ENCODE assay signal across 14 mouse cellular contexts in the genomic region with DNA sequence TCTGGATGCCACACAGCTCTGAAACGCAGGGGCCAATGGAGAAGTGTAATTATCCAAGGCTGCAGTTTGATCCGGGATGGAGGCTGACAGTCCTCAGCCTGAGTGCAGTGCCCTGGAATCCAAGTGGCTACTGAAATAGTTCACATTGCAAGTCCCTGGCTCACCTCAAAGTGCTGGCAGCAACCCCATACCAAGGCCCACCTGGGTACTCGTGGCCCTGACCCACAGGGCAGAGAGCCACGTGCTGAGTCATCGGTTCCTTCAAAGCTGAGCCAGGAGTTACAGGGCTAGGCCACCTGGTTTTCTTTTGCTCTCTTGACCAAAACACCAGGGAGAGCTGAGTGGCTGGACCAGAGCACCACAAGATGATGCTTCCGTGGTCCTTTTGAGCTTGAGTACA.
DNase-seq lines count a peak whose midpoint lies in the region; ATAC-seq and TF ChIP-seq lines count a peak whose summit lies in the region.
"Had no signal": no experiment of that assay in that cellular context is flagged by ENCODE, and none has a peak within 500 bp of the region (broad histone marks: within the 10 kb centered on the region; RNA-seq: fewer than 3 reads in every experiment).

No protein-coding gene starts in this region.

- H3K4me2 ChIP-seq in forebrain, embryonic 16.5 days (ENCODE audit: low read length): no peak overlapping the region
- H3K4me2 ChIP-seq: heart, embryonic 13.5 days; hindbrain, embryonic 14.5 days; liver, embryonic 11.5 days had no signal

- peaks cover 7% of the 10 kb centered on the region; the same call in 1 of the 2 replicates for H3K4me1 ChIP-seq in heart, embryonic 10.5 days
- H3K4me1 ChIP-seq in testis, adult 2 months (ENCODE audit: control insufficient read depth, insufficient read depth, low read length): no peaks in the 10 kb centered on the region; the same call in 1 of the 2 replicates
- H3K4me1 ChIP-seq in limb, embryonic 10.5 days: peaks cover 6% of the 10 kb centered on the region; the same call in 1 of the 2 replicates
- H3K4me1 ChIP-seq in forebrain, embryonic 16.5 days (replicated peaks; ENCODE audit: control insufficient read depth, insufficient read depth, low read length): no peaks in the 10 kb centered on the region; the same call in 1 of the 2 replicates

- ATAC-seq in forebrain, embryonic 16.5 days: no peak

- peak; percentile 28 for DNase-seq in heart, postnatal 4 days
- DNase-seq in heart, embryonic 10.5 days (ENCODE audit: low spot score): no peak
- DNase-seq in testis, postnatal 14 days (ENCODE audit: low spot score): no peak
- DNase-seq in adrenal gland, postnatal 14 days: peak; percentile 72
- DNase-seq in limb, embryonic 10.5 days (ENCODE audit: low spot score): no peak
- DNase-seq: right cerebral cortex, adult 18-20 months; thymus, adult 18-20 months had no signal

- H3K27me3 ChIP-seq in heart, embryonic 10.5 days (ENCODE audit: insufficient read depth, poor library complexity, severe bottlenecking): 0 out of 2 replicates have a peak, but pooled peaks cover 4% of the 10 kb centered on the region
- H3K27me3 ChIP-seq in testis, adult 2 months (ENCODE audit: control insufficient read depth, insufficient read depth, low read length): no peaks in the 10 kb centered on the region
- H3K27me3 ChIP-seq in limb, embryonic 10.5 days (ENCODE audit: low read depth, poor library complexity, severe bottlenecking): no peaks in the 10 kb centered on the region
- H3K27me3 ChIP-seq in forebrain, embryonic 16.5 days (replicated peaks; ENCODE audit: control insufficient read depth, insufficient read depth, low read length): no peaks in the 10 kb centered on the region
- H3K27me3 ChIP-seq: heart, embryonic 13.5 days had no signal

- no peak for TF ChIP-seq POLR2A in testis, adult 2 months (IDR thresholded peaks at IDR 0.05; ENCODE audit: control insufficient read depth, low read depth, low read length)

- no peaks in the 10 kb centered on the region for H3K9me3 ChIP-seq in heart, embryonic 10.5 days
- H3K9me3 ChIP-seq in limb, embryonic 10.5 days (replicated peaks): no peaks in the 10 kb centered on the region
- H3K9me3 ChIP-seq in forebrain, embryonic 16.5 days (ENCODE audit: control insufficient read depth, low read length): no peaks in the 10 kb centered on the region
- H3K9me3 ChIP-seq: forebrain, embryonic 10.5 days; heart, embryonic 13.5 days had no signal

- H3K4me3 ChIP-seq in heart, embryonic 10.5 days: no peak overlapping the region
- peak overlapping the region; percentile 9; the same call in 1 of the 2 replicates for H3K4me3 ChIP-seq in testis, adult 2 months (ENCODE audit: control insufficient read depth, low read depth, low read length)
- no peak overlapping the region for H3K4me3 ChIP-seq in limb, embryonic 10.5 days
- H3K4me3 ChIP-seq in forebrain, embryonic 16.5 days (replicated peaks; ENCODE audit: low read length): no peak overlapping the region
- H3K4me3 ChIP-seq: forebrain, embryonic 10.5 days; heart, embryonic 13.5 days had no signal

- H3K27ac ChIP-seq in heart, embryonic 10.5 days: no peak overlapping the region
- no peak overlapping the region for H3K27ac ChIP-seq in testis, adult 2 months (ENCODE audit: control insufficient read depth, insufficient read depth, low read depth, low read length)
- H3K27ac ChIP-seq in limb, embryonic 10.5 days: no peak overlapping the region
- H3K27ac ChIP-seq in forebrain, embryonic 16.5 days (ENCODE audit: low read length): no peak overlapping the region
- H3K27ac ChIP-seq: forebrain, embryonic 10.5 days; heart, embryonic 13.5 days; hindbrain, embryonic 14.5 days; kidney, postnatal 0 days had no signal

- no peak for TF ChIP-seq CTCF in testis, adult 2 months (IDR thresholded peaks at IDR 0.05; ENCODE audit: control insufficient read depth, insufficient read depth, insufficient replicate concordance, low read depth, low read length)

- no peaks in the 10 kb centered on the region for H3K36me3 ChIP-seq in heart, embryonic 10.5 days
- no peaks in the 10 kb centered on the region for H3K36me3 ChIP-seq in testis, adult 2 months (ENCODE audit: control insufficient read depth, insufficient read depth, low read length)
- no peaks in the 10 kb centered on the region for H3K36me3 ChIP-seq in limb, embryonic 10.5 days
- no peaks in the 10 kb centered on the region for H3K36me3 ChIP-seq in forebrain, embryonic 16.5 days (ENCODE audit: control insufficient read depth, insufficient read depth)
- H3K36me3 ChIP-seq: forebrain, embryonic 10.5 days; heart, embryonic 13.5 days had no signal

- no peak overlapping the region for H3K9ac ChIP-seq in forebrain, embryonic 16.5 days (replicated peaks; ENCODE audit: low read depth, low read length)
- H3K9ac ChIP-seq: heart, embryonic 13.5 days; hindbrain, embryonic 14.5 days had no signal

- WGBS in heart, embryonic 10.5 days: 64% methylated on average over 6 of the region's 6 CpGs
- WGBS in limb, embryonic 10.5 days: 75% methylated on average over 6 of the region's 6 CpGs
- 83% methylated on average over 6 of the region's 6 CpGs for WGBS in forebrain, embryonic 16.5 days

Comparison
In these comparisons a context has a peak if more than half of its experiments do, and no peak if none do; other contexts are left out.
1. DNase-seq: peak in heart, postnatal 4 days (single experiment) and adrenal gland, postnatal 14 days (single experiment); none in heart, embryonic 10.5 days (single experiment), testis, postnatal 14 days (single experiment) and limb, embryonic 10.5 days (single experiment).